Mouse (Mus musculus) gastrocnemius, postnatal 36 days (tissue): ENCODE data around the gene Brd4. TPM values are rescaled to one million over a fixed set of nuclear protein-coding genes. Genes with fewer than 3 reads are reported as not detected.

Source experiments
- total RNA-seq, 2 experiments: library from RNA; stranded (reverse); gene quantifications; 2 replicates each; pipeline ENCODE4 v1.2.3; 2021

Gene Brd4
- total RNA-seq, 2 experiments from 2014 or later, result 37.9 to 38.2 TPM

Other genes starting within 250 kb of the Brd4 start
- 1 to 10 TPM; 6.8 to 7.0 TPM for gene Rrp1b, start 248.6 kb downstream of the Brd4 start, total RNA-seq
- gene Hsf2bp, start 248.4 kb downstream of the Brd4 start, total RNA-seq, result under 1 TPM; 0.59 to 0.67 TPM
- gene Notch3, start 117.9 kb downstream of the Brd4 start, total RNA-seq, result 10 to 100 TPM; 11.0 to 13.3 TPM
- gene Ephx3, start 95.2 kb downstream of the Brd4 start, total RNA-seq, result under 1 TPM; 0.23 to 0.42 TPM
- 10 to 100 TPM; 26.5 to 38.3 TPM for gene Akap8, start 36.5 kb upstream of the Brd4 start, total RNA-seq
- 10 to 100 TPM; 24.9 to 30.0 TPM for gene Akap8l, start 65.9 kb upstream of the Brd4 start, total RNA-seq
- gene Wiz, start 104.7 kb upstream of the Brd4 start, total RNA-seq, result 10 to 100 TPM; 11.2 to 11.6 TPM
- gene Rasal3, start 118.9 kb upstream of the Brd4 start, total RNA-seq, result 1 to 10 TPM in 1 of 2 experiments, under 1 TPM in 1; 0.76 to 2.0 TPM
- gene Pglyrp2, start 139.4 kb upstream of the Brd4 start, total RNA-seq, result under 1 TPM in 1 of 2 experiments, not detected in 1; 0.08 TPM
- gene Cyp4f39, start 168.0 kb upstream of the Brd4 start, total RNA-seq, result 1 to 10 TPM in 1 of 2 experiments, under 1 TPM in 1; 0.72 to 1.5 TPM
- 1 to 10 TPM; 1.5 to 3.0 TPM for gene Cyp4f17, start 221.3 kb upstream of the Brd4 start, total RNA-seq